Mouse (Mus musculus) c-Kit-positive CD71-positive TER-119-negative erythroid progenitor cells, embryonic 14.5 days (primary cell): Measurements from ENCODE around the gene Fap.
A peak's percentile ranks its signal among the peaks of the same experiment; 100 is the strongest.

Source experiments
- DNase-seq: peaks from one replicate; pipeline ENCODE4 v3.0.0-alpha.2; 2013; ENCODE audit warnings: low read depth

Fap gene

DNA sequence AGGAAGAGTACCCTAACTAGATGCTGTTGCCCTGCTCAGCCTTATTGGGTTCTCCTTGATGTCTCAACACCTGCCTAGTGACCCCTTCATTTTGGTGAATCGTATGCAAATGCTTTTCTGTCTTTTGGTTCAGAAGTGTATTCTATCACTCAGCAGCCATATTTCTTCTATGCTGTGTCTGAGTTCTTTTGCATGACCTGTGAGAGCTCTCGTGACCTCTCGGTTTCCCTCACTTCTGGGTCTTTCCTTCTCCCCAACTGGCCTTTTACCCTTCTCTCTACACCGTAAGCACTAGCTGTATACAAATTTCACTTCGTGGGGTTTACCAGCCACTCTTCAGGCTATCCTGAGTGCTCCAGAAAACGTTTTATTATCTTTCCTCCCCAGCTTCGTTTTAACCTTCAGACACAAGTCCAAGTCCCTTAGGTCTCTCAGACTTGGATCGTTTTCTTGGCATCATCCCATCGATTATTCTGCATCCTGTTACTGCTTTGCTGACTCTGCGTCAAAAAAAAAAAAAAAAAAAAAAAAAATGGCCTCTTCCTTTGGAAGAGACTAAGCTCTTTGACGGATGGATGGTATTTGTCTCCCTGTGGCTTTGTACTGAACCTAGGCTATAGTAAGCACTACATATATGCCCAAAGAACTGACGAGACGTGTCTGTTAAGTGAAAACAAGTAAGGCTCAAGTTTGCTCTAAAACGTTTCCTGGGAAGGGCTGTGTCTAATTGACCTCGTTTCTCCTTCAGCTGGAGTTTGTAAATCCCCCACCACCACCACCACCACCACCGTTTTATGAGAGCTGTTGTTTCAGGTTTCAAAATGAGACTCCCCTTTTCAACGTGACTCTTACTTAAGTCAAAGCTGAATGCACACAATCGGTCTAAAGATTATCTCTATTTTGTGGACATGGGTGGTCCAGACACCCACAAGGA, 114.4 kb downstream of the Fap start:
- no peak for DNase-seq

DNA sequence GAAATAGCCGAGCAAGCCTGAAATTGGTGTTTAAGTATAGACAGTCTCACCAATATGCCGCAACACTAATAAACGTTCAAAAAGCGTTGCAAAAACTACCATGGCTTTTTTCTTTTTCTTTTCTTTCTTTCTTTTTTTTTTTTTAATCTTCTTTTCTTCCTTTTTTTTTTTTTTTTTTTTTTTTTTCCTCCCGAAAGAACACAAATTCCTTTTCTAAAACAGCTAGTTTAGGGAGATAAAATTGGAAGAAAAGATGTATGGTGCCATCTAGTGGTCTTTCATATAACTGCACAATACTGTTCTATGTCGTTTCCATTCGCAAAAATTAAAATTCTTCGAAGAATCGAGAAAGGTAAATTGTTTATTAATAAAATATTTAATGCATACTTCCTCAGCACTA, 115.8 kb downstream of the Fap start:
- peak; percentile 30 for DNase-seq

DNA sequence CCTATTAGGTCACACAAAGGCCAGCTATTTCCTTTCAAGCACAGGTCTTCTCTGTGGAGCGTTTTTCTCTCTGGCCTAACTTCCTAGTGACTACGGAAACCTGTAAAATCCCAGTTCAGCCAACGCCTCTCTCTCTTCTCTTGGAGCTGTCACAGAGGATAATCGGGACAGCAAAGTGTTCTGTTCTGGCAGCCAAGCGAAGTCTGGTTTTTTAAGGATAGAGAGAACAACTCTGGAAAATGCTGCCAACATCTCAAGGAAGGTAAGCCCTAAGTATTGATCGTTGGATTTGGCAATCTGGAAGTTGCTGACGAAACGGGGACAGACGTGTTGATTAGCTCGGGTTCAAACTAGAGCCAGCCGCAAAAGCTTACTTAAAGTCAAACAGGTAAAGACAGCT, 118.9 kb downstream of the Fap start:
- no peak for DNase-seq

GRCm38 (mm10) chr2:62454033-62454432, 119.8 kb downstream of the Fap start:
- DNase-seq = no peak
